Mouse (Mus musculus): ENCODE measurements around the gene S100a3. TPM values are rescaled to one million over a fixed set of nuclear protein-coding genes. Genes with fewer than 3 reads are reported as not detected.

The S100a3 gene
- polyA plus RNA-seq, 1 experiment from 2014 or later: not detected

- WGBS (ENCODE audit: insufficient replicate concordance): 21% methylated on average over 1 of the region's 1 CpGs
- H3K27me3 ChIP-seq (ENCODE audit: insufficient read depth, low read length): no peaks in the 10 kb centered on the region
- ATAC-seq (peak; percentile 20; the same call in 1 of the 2 replicates), DNase-seq (no peak)
- H3K36me3 ChIP-seq (replicated peaks; ENCODE audit: insufficient read depth, low read length): peaks cover 7% of the 10 kb centered on the region; the same call in 1 of the 2 replicates
- H3K9ac ChIP-seq (replicated peaks): peak overlapping the region; percentile 65
- no peak for TF ChIP-seq CTCF (IDR thresholded peaks at IDR 0.05; ENCODE audit: low read depth)
- no peak for TF ChIP-seq EP300 (IDR thresholded peaks at IDR 0.05; ENCODE audit: low read depth)
- no peaks in the 10 kb centered on the region for H3K9me3 ChIP-seq (ENCODE audit: low read length)
- peak overlapping the region; percentile 98 for H3K4me2 ChIP-seq (ENCODE audit: low read depth, low read length)
- peak overlapping the region; percentile 61 for H3K4me3 ChIP-seq (ENCODE audit: low read depth, low read length)
- H3K27ac ChIP-seq (ENCODE audit: low read depth): peak overlapping the region; percentile 46
- H3K4me1 ChIP-seq (ENCODE audit: insufficient read depth): peaks cover 24% of the 10 kb centered on the region
Measured at GRCm38 (mm10) chr3:90515242-90515641, 45.1 kb upstream of the S100a3 start.

GRCm38 (mm10) chr3:90515789-90516188 is 44.6 kb upstream of the S100a3 start:
- H3K27ac ChIP-seq (ENCODE audit: low read depth): no peak overlapping the region
- no peak for ATAC-seq

GRCm38 (mm10) chr3:90517711-90518110 is 42.7 kb upstream of the S100a3 start:
- 84% methylated on average over 4 of the region's 4 CpGs for WGBS (ENCODE audit: insufficient replicate concordance)
- Histone ChIP-seq H3K4me3 (ENCODE audit: low read depth, low read length) (no peak overlapping the region), H3K9me3 (ENCODE audit: low read length) (no peaks in the 10 kb centered on the region), H3K36me3 (replicated peaks; ENCODE audit: insufficient read depth, low read length) (0 out of 2 replicates have a peak, but pooled peaks cover 3% of the 10 kb centered on the region), H3K9ac (replicated peaks) (no peak overlapping the region), H3K4me1 (ENCODE audit: insufficient read depth) (peaks cover 24% of the 10 kb centered on the region), H3K4me2 (ENCODE audit: low read depth, low read length) (no peak overlapping the region), H3K27ac (ENCODE audit: low read depth) (no peak overlapping the region), H3K27me3 (ENCODE audit: insufficient read depth, low read length) (no peaks in the 10 kb centered on the region)
- ATAC-seq (no peak), DNase-seq (no peak)
- TF ChIP-seq EP300 (IDR thresholded peaks at IDR 0.05; ENCODE audit: low read depth) (no peak), CTCF (IDR thresholded peaks at IDR 0.05; ENCODE audit: low read depth) (no peak)

More at GRCm38 (mm10) chr3:90515789-90516188, 44.6 kb upstream of the S100a3 start:
- 75% methylated on average over 4 of the region's 4 CpGs for WGBS (ENCODE audit: insufficient replicate concordance)
- H3K4me2 ChIP-seq (ENCODE audit: low read depth, low read length): peak overlapping the region; percentile 98
- H3K27me3 ChIP-seq (ENCODE audit: insufficient read depth, low read length): no peaks in the 10 kb centered on the region
- TF ChIP-seq CTCF (IDR thresholded peaks at IDR 0.05; ENCODE audit: low read depth) (no peak), EP300 (IDR thresholded peaks at IDR 0.05; ENCODE audit: low read depth) (no peak)
- H3K4me3 ChIP-seq (ENCODE audit: low read depth, low read length): no peak overlapping the region
- H3K36me3 ChIP-seq (replicated peaks; ENCODE audit: insufficient read depth, low read length): peaks cover 4% of the 10 kb centered on the region; the same call in 1 of the 2 replicates
- no peaks in the 10 kb centered on the region for H3K9me3 ChIP-seq (ENCODE audit: low read length)
- H3K4me1 ChIP-seq (ENCODE audit: insufficient read depth): peaks cover 24% of the 10 kb centered on the region
- peak overlapping the region; percentile 65; the same call in 1 of the 2 replicates for H3K9ac ChIP-seq (replicated peaks)
- no peak for DNase-seq

- H3K27me3 ChIP-seq (ENCODE audit: insufficient read depth, low read length): no peaks in the 10 kb centered on the region
- no peak overlapping the region for H3K9ac ChIP-seq (replicated peaks)
- 52% methylated on average over 4 of the region's 4 CpGs for WGBS (ENCODE audit: insufficient replicate concordance)
- DNase-seq (no peak), ATAC-seq (peak; percentile 62; the same call in 1 of the 2 replicates)
- H3K4me1 ChIP-seq (ENCODE audit: insufficient read depth): peaks cover 3% of the 10 kb centered on the region; the same call in 1 of the 2 replicates
- no peak overlapping the region for H3K4me2 ChIP-seq (ENCODE audit: low read depth, low read length)
- H3K4me3 ChIP-seq (ENCODE audit: low read depth, low read length): no peak overlapping the region
- TF ChIP-seq CTCF (IDR thresholded peaks at IDR 0.05; ENCODE audit: low read depth) (peak; percentile 84), EP300 (IDR thresholded peaks at IDR 0.05; ENCODE audit: low read depth) (no peak)
- peaks cover 6% of the 10 kb centered on the region; the same call in 1 of the 2 replicates for H3K36me3 ChIP-seq (replicated peaks; ENCODE audit: insufficient read depth, low read length)
- H3K9me3 ChIP-seq (ENCODE audit: low read length): no peaks in the 10 kb centered on the region
- H3K27ac ChIP-seq (ENCODE audit: low read depth): no peak overlapping the region
Measured at GRCm38 (mm10) chr3:90525421-90525820, 35.0 kb upstream of the S100a3 start.

- ATAC-seq: no peak
- TF ChIP-seq CTCF (IDR thresholded peaks at IDR 0.05; ENCODE audit: low read depth) (no peak), EP300 (IDR thresholded peaks at IDR 0.05; ENCODE audit: low read depth) (no peak)
- Histone ChIP-seq H3K27me3 (ENCODE audit: insufficient read depth, low read length) (no peaks in the 10 kb centered on the region), H3K4me1 (ENCODE audit: insufficient read depth) (peaks cover 3% of the 10 kb centered on the region; the same call in 1 of the 2 replicates), H3K4me2 (ENCODE audit: low read depth, low read length) (no peak overlapping the region), H3K4me3 (ENCODE audit: low read depth, low read length) (no peak overlapping the region), H3K9me3 (ENCODE audit: low read length) (no peaks in the 10 kb centered on the region), H3K36me3 (replicated peaks; ENCODE audit: insufficient read depth, low read length) (peaks cover 3% of the 10 kb centered on the region; the same call in 1 of the 2 replicates), H3K27ac (ENCODE audit: low read depth) (no peak overlapping the region), H3K9ac (replicated peaks) (no peak overlapping the region)
- 90% methylated on average over 2 of the region's 2 CpGs for WGBS (ENCODE audit: insufficient replicate concordance)
- DNase-seq: no peak
Measured at GRCm38 (mm10) chr3:90526076-90526475, 34.3 kb upstream of the S100a3 start.

- Histone ChIP-seq H3K9ac (replicated peaks) (no peak within 1 kb of the TSS), H3K27ac (ENCODE audit: low read depth) (no peak within 1 kb of the TSS), H3K4me1 (ENCODE audit: insufficient read depth) (peaks cover 3% of the 10 kb centered on the region; the same call in 1 of the 2 replicates), H3K9me3 (ENCODE audit: low read length) (no peaks in the 10 kb centered on the region), H3K4me2 (ENCODE audit: low read depth, low read length) (no peak within 1 kb of the TSS), H3K36me3 (replicated peaks; ENCODE audit: insufficient read depth, low read length) (peaks cover 3% of the 10 kb centered on the region; the same call in 1 of the 2 replicates), H3K4me3 (ENCODE audit: low read depth, low read length) (no peak within 1 kb of the TSS), H3K27me3 (ENCODE audit: insufficient read depth, low read length) (no peaks in the 10 kb centered on the region)
- WGBS (ENCODE audit: insufficient replicate concordance): 54% methylated on average over 5 of the region's 5 CpGs
- ATAC-seq: no peak
- TF ChIP-seq EP300 (IDR thresholded peaks at IDR 0.05; ENCODE audit: low read depth) (no peak), CTCF (IDR thresholded peaks at IDR 0.05; ENCODE audit: low read depth) (no peak)
- no peak for DNase-seq
Measured at GRCm38 (mm10) chr3:90526580-90526979, 33.8 kb upstream of the S100a3 start, which contains the start of gene S100a14. S100a14 (plus strand) TSS chr3:90526856.

Data from liver, postnatal 0 days (tissue).